Mouse (Mus musculus) frontal cortex, postnatal 25 days (tissue): ENCODE data around the gene Gm10563.
"Not testable (repeated sequence)": the region's sequence is repeated elsewhere in the genome, so short reads cannot be mapped to it uniquely, and the experiment has no call there.

Experiments
- DNase-seq, 2 experiments: peaks; one replicate each; pipeline ENCODE4 v3.0.0; 2022; ENCODE audit warnings: low spot score in 2 of 2

Gm10563 gene

GRCm38 (mm10) chr4:155645308-155645707 lies at the start of gene Gm10563:
Gm10563 (minus strand) TSS chr4:155645408.
- not testable (repeated sequence) for DNase-seq

- peak; percentile 59 to 70 for DNase-seq
Observed at GRCm38 (mm10) chr4:155694482-155695401, 49.5 kb upstream of the Gm10563 start.

GRCm38 (mm10) chr4:155694111-155694481 lies 48.9 kb upstream of the Gm10563 start, which contains the start of gene Fndc10:
Fndc10 (plus strand) TSS chr4:155694342.
- peak; percentile 51 to 54 for DNase-seq

- no peak for DNase-seq
Observed at GRCm38 (mm10) chr4:155692421-155692820, 47.2 kb upstream of the Gm10563 start.

GRCm38 (mm10) chr4:155690571-155691375 lies 45.6 kb upstream of the Gm10563 start:
- DNase-seq: no peak

GRCm38 (mm10) chr4:155687764-155688163 lies 42.6 kb upstream of the Gm10563 start:
- not testable (repeated sequence) for DNase-seq

- DNase-seq: not testable (repeated sequence)
Observed at GRCm38 (mm10) chr4:155683670-155684277, 38.6 kb upstream of the Gm10563 start.

GRCm38 (mm10) chr4:155675991-155676390 lies 30.8 kb upstream of the Gm10563 start:
- no peak for DNase-seq

GRCm38 (mm10) chr4:155672082-155672481 lies 26.9 kb upstream of the Gm10563 start:
- DNase-seq: no peak

- DNase-seq: not testable (repeated sequence)
Observed at GRCm38 (mm10) chr4:155670236-155670635, 25.0 kb upstream of the Gm10563 start.

GRCm38 (mm10) chr4:155669598-155670075 lies 24.4 kb upstream of the Gm10563 start:
- no peak for DNase-seq

- DNase-seq: peak; percentile 95 to 98
Observed at GRCm38 (mm10) chr4:155668689-155669597, 23.7 kb upstream of the Gm10563 start, which contains the start of gene Mib2. Mib2 (minus strand) TSS chr4:155669198.

- no peak for DNase-seq
Observed at GRCm38 (mm10) chr4:155666903-155667302, 21.7 kb upstream of the Gm10563 start.

GRCm38 (mm10) chr4:155660641-155661040 lies 15.4 kb upstream of the Gm10563 start:
- DNase-seq: no peak

- no peak for DNase-seq
Observed at GRCm38 (mm10) chr4:155658961-155659360, 13.8 kb upstream of the Gm10563 start.

- no peak for DNase-seq
Observed at GRCm38 (mm10) chr4:155656214-155656751, 11.1 kb upstream of the Gm10563 start.

GRCm38 (mm10) chr4:155654456-155655298 lies 9.5 kb upstream of the Gm10563 start:
- DNase-seq: no peak

GRCm38 (mm10) chr4:155654183-155654455 lies 8.9 kb upstream of the Gm10563 start:
- no peak for DNase-seq

- DNase-seq: no peak
Observed at GRCm38 (mm10) chr4:155653451-155654182, 8.4 kb upstream of the Gm10563 start.
